Mouse (Mus musculus): ENCODE data around the gene Rbfox3. TPM values are rescaled to one million over a fixed set of nuclear protein-coding genes. Genes with fewer than 3 reads are reported as not detected.
A peak's percentile ranks its signal among the peaks of the same experiment; 100 is the strongest.

Rbfox3 gene
- polyA plus RNA-seq, 2 experiments = 0.08 to 0.17 TPM

- Histone ChIP-seq H3K4me3 (ENCODE audit: insufficient read depth in 1 of 2, low read depth in 2 of 2, low read length in 2 of 2) (no peak overlapping the region), H3K4me2 (ENCODE audit: low read depth) (no peak overlapping the region), H3K27ac (no peak overlapping the region), H3K9me3 (ENCODE audit: control insufficient read depth, low read length) (no peaks in the 10 kb centered on the region), H3K36me3 (replicated peaks; ENCODE audit: control insufficient read depth, insufficient read depth, low read depth) (no peaks in the 10 kb centered on the region), H3K9ac (replicated peaks) (no peak overlapping the region), H3K4me1 (replicated peaks; ENCODE audit: control insufficient read depth in 2 of 2, insufficient read depth in 2 of 2, low read length in 1 of 2) (no peaks in the 10 kb centered on the region), H3K27me3 (ENCODE audit: control insufficient read depth, insufficient read depth, low read length) (no peaks in the 10 kb centered on the region)
- TF ChIP-seq EP300 (IDR thresholded peaks at IDR 0.05; ENCODE audit: low read depth) (no peak), CTCF (IDR thresholded peaks at IDR 0.05; ENCODE audit: low read depth) (no peak)
- no peak for ATAC-seq (ENCODE audit: insufficient read depth)
- WGBS (ENCODE audit: insufficient replicate concordance) = 50% methylated on average over 3 of the region's 3 CpGs
- DNase-seq (ENCODE audit: low read depth in 3 of 3, low spot score in 3 of 3) = no peak
These were observed 245.2 kb downstream of the Rbfox3 start for GRCm38 (mm10) chr11:118666172-118666571.

DNA sequence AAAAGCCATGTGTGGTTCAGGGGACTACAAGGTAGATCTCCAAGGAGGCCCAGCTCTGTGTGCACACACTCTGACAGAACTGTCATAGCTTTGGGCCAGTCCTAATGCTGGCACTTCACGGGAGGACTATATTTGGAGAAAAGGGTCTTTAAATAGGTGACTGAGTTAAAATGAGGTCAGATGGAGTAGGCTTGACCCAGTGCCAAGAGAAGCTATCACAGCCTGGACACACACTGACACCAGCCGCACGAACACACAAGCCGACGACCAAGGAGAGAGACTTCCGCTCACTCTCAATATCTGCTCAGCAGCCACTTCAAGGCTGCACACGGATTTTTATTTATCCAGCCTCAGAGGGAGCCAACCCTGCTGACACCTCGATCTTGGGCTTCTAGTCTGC is 248.1 kb downstream of the Rbfox3 start:
- DNase-seq (ENCODE audit: low read depth in 3 of 3, low spot score in 3 of 3) = no peak
- H3K4me2 ChIP-seq (ENCODE audit: low read depth) = no peak overlapping the region
- H3K4me3 ChIP-seq (ENCODE audit: insufficient read depth in 1 of 2, low read depth in 2 of 2, low read length in 2 of 2) = no peak overlapping the region
- 61% methylated on average over 8 of the region's 8 CpGs for WGBS (ENCODE audit: insufficient replicate concordance)
- no peaks in the 10 kb centered on the region for H3K27me3 ChIP-seq (ENCODE audit: control insufficient read depth, insufficient read depth, low read length)
- H3K27ac ChIP-seq = no peak overlapping the region
- H3K9me3 ChIP-seq (ENCODE audit: control insufficient read depth, low read length) = no peaks in the 10 kb centered on the region
- H3K4me1 ChIP-seq (replicated peaks; ENCODE audit: control insufficient read depth in 2 of 2, insufficient read depth in 2 of 2, low read length in 1 of 2) = no peaks in the 10 kb centered on the region
- no peaks in the 10 kb centered on the region for H3K36me3 ChIP-seq (replicated peaks; ENCODE audit: control insufficient read depth, insufficient read depth, low read depth)
- H3K9ac ChIP-seq (replicated peaks) = no peak overlapping the region
- ATAC-seq (ENCODE audit: insufficient read depth) = no peak
- no peak for TF ChIP-seq CTCF (IDR thresholded peaks at IDR 0.05; ENCODE audit: low read depth)
- no peak for TF ChIP-seq EP300 (IDR thresholded peaks at IDR 0.05; ENCODE audit: low read depth)

GRCm38 (mm10) chr11:118659305-118659704 is 252.1 kb downstream of the Rbfox3 start:
- no peak overlapping the region for H3K4me2 ChIP-seq (ENCODE audit: low read depth)
- no peak overlapping the region for H3K4me3 ChIP-seq (ENCODE audit: insufficient read depth in 1 of 2, low read depth in 2 of 2, low read length in 2 of 2)
- no peak overlapping the region for H3K27ac ChIP-seq
- peak; percentile 20 to 33 (median 24) for DNase-seq (ENCODE audit: low read depth in 3 of 3, low spot score in 3 of 3)
- ATAC-seq (ENCODE audit: insufficient read depth) = no peak
- H3K4me1 ChIP-seq (replicated peaks; ENCODE audit: control insufficient read depth in 2 of 2, insufficient read depth in 2 of 2, low read length in 1 of 2) = no peaks in the 10 kb centered on the region
- TF ChIP-seq EP300 (IDR thresholded peaks at IDR 0.05; ENCODE audit: low read depth) (no peak), CTCF (IDR thresholded peaks at IDR 0.05; ENCODE audit: low read depth) (peak; percentile 54)
- no peaks in the 10 kb centered on the region for H3K36me3 ChIP-seq (replicated peaks; ENCODE audit: control insufficient read depth, insufficient read depth, low read depth)
- no peak overlapping the region for H3K9ac ChIP-seq (replicated peaks)
- H3K9me3 ChIP-seq (ENCODE audit: control insufficient read depth, low read length) = no peaks in the 10 kb centered on the region
- 17% methylated on average over 10 of the region's 10 CpGs for WGBS (ENCODE audit: insufficient replicate concordance)
- H3K27me3 ChIP-seq (ENCODE audit: control insufficient read depth, insufficient read depth, low read length) = no peaks in the 10 kb centered on the region

DNA sequence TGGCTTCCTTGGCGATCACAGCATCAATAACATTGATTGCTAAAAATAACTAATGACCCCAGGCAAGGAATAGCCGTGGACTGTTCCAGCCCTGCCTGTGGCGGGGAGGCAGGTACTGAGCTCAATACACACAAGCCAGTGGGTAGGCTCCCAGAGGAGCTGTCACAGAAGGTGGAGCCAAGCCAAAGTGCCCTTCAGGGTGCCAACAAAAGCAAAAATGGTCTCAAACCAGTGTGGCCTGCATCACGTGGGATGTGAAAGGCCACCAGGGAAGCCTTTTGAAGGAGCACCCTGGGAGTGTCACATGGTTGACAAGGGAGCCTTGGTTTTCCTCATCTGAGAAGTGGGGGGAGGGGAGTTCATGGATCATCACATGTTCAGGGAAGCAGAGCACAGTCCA is 255.6 kb downstream of the Rbfox3 start:
- H3K9ac ChIP-seq (replicated peaks) = no peak overlapping the region
- H3K4me2 ChIP-seq (ENCODE audit: low read depth) = no peak overlapping the region
- H3K27ac ChIP-seq = no peak overlapping the region
- H3K27me3 ChIP-seq (ENCODE audit: control insufficient read depth, insufficient read depth, low read length) = no peaks in the 10 kb centered on the region
- H3K36me3 ChIP-seq (replicated peaks; ENCODE audit: control insufficient read depth, insufficient read depth, low read depth) = no peaks in the 10 kb centered on the region
- no peak for DNase-seq (ENCODE audit: low read depth in 3 of 3, low spot score in 3 of 3)
- H3K4me1 ChIP-seq (replicated peaks; ENCODE audit: control insufficient read depth in 2 of 2, insufficient read depth in 2 of 2, low read length in 1 of 2) = no peaks in the 10 kb centered on the region
- H3K4me3 ChIP-seq (ENCODE audit: insufficient read depth in 1 of 2, low read depth in 2 of 2, low read length in 2 of 2) = no peak overlapping the region
- TF ChIP-seq CTCF (IDR thresholded peaks at IDR 0.05; ENCODE audit: low read depth) = no peak
- TF ChIP-seq EP300 (IDR thresholded peaks at IDR 0.05; ENCODE audit: low read depth) = no peak
- no peak for ATAC-seq (ENCODE audit: insufficient read depth)
- no peaks in the 10 kb centered on the region for H3K9me3 ChIP-seq (ENCODE audit: control insufficient read depth, low read length)
- 49% methylated on average over 4 of the region's 4 CpGs for WGBS (ENCODE audit: insufficient replicate concordance)

DNA sequence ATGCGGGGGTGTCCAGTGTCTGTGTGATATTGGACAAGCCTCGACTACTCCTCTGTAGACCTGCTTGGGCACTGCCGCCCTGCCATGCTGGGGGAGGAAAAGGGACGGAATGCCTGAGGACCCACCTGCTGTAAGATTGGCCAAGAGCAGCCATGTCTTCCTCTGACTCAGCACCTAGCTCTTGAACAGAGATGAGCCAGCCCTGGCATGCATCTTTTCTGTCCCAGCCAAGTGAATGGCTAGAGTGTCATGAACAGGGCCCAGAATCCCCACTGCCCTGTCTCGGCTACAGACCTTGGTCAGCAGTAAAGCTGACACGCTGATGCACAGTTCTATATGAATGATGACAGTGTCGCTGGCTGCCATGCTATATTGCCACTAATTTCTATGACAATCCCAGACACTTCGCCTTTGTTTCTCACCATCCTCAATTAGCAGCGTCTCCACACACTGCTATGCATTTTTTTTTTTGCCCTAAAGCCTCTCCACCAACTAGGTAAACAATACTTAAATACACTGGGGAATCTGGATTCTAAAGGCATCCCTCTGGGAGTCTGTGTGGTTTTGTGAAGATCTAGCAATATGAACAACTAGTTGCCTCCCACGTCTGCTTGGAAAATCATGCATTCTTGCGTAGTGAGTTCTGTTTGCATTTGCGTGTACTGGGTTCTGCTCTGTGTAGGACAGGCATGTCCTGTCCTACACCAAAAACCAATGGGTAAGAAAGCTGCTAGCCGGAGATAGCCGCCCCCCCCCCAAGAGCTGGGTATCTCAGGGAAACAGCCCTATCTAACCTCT is 257.7 kb downstream of the Rbfox3 start:
- DNase-seq (ENCODE audit: low read depth in 3 of 3, low spot score in 3 of 3) = no peak
- Histone ChIP-seq H3K9me3 (ENCODE audit: control insufficient read depth, low read length) (no peaks in the 10 kb centered on the region), H3K4me2 (ENCODE audit: low read depth) (no peak overlapping the region), H3K9ac (replicated peaks) (no peak overlapping the region), H3K4me3 (ENCODE audit: insufficient read depth in 1 of 2, low read depth in 2 of 2, low read length in 2 of 2) (no peak overlapping the region), H3K27ac (no peak overlapping the region), H3K36me3 (replicated peaks; ENCODE audit: control insufficient read depth, insufficient read depth, low read depth) (no peaks in the 10 kb centered on the region), H3K4me1 (replicated peaks; ENCODE audit: control insufficient read depth in 2 of 2, insufficient read depth in 2 of 2, low read length in 1 of 2) (no peaks in the 10 kb centered on the region), H3K27me3 (ENCODE audit: control insufficient read depth, insufficient read depth, low read length) (no peaks in the 10 kb centered on the region)
- no peak for ATAC-seq (ENCODE audit: insufficient read depth)
- TF ChIP-seq CTCF (IDR thresholded peaks at IDR 0.05; ENCODE audit: low read depth) = no peak
- TF ChIP-seq EP300 (IDR thresholded peaks at IDR 0.05; ENCODE audit: low read depth) = no peak
- WGBS (ENCODE audit: insufficient replicate concordance) = 64% methylated on average over 14 of the region's 14 CpGs

All from liver, embryonic 14.5 days (tissue).